Mouse (Mus musculus): ENCODE results near the gene Cyp4f13. TPM values are rescaled to one million over a fixed set of nuclear protein-coding genes. Genes with fewer than 3 reads are reported as not detected.
A peak's percentile ranks its signal among the peaks of the same experiment; 100 is the strongest.

Gene Cyp4f13
- polyA plus RNA-seq, 1 experiment from 2014 or later = 6.9 TPM

GRCm38 (mm10) chr17:32919123-32919522 is 28.1 kb downstream of the Cyp4f13 start:
- Histone ChIP-seq H3K9ac (replicated peaks; ENCODE audit: low read depth, low read length) (no peak overlapping the region), H3K4me1 (ENCODE audit: control insufficient read depth, insufficient read depth, low read length) (no peaks in the 10 kb centered on the region), H3K4me3 (ENCODE audit: low read depth, low read length) (no peak overlapping the region), H3K27me3 (ENCODE audit: control insufficient read depth, insufficient read depth, low read length) (no peaks in the 10 kb centered on the region), H3K27ac (ENCODE audit: low read depth, low read length) (no peak overlapping the region), H3K4me2 (ENCODE audit: low read depth, low read length) (no peak overlapping the region), H3K36me3 (ENCODE audit: control insufficient read depth, insufficient read depth, low read length) (no peaks in the 10 kb centered on the region), H3K9me3 (ENCODE audit: control insufficient read depth, low read length) (no peaks in the 10 kb centered on the region; the same call in 1 of the 2 replicates)
- ATAC-seq (ENCODE audit: low read depth) = no peak
- 73% methylated on average over 2 of the region's 2 CpGs for WGBS

DNA sequence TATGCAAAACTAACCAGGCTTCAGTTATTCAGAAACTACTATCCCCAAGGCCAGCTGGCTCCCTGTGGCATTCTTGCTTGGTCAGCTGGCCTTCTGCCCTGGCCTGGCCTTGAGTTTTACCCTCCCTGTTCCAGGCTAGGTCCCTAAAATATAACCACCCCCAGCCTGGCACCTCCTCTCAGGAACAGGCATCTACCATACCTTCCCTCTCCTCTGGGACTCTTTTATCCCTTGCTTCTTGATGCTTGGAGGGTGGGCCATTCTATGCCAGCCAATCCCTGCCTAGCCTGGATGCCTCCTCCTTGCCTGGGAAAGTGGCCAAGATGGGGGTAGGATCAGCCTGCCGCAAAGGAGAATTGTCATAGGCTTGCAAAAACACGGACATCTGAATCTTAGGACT is 30.1 kb downstream of the Cyp4f13 start, which contains the start of gene Cyp4f14:
Cyp4f14 (minus strand) TSS at position 212 of the 400 bp plus-strand sequence.
- Histone ChIP-seq H3K27me3 (ENCODE audit: control insufficient read depth, insufficient read depth, low read length) (no peaks in the 10 kb centered on the region), H3K27ac (ENCODE audit: low read depth, low read length) (no peak within 1 kb of the TSS), H3K4me1 (ENCODE audit: control insufficient read depth, insufficient read depth, low read length) (no peaks in the 10 kb centered on the region), H3K9ac (replicated peaks; ENCODE audit: low read depth, low read length) (no peak within 1 kb of the TSS), H3K36me3 (ENCODE audit: control insufficient read depth, insufficient read depth, low read length) (no peaks in the 10 kb centered on the region), H3K4me2 (ENCODE audit: low read depth, low read length) (no peak within 1 kb of the TSS), H3K4me3 (ENCODE audit: low read depth, low read length) (no peak within 1 kb of the TSS), H3K9me3 (ENCODE audit: control insufficient read depth, low read length) (no peaks in the 10 kb centered on the region; the same call in 1 of the 2 replicates)
- ATAC-seq (ENCODE audit: low read depth) = no peak
- WGBS = 70% methylated on average over 2 of the region's 2 CpGs

GRCm38 (mm10) chr17:32916075-32916474 is 31.1 kb downstream of the Cyp4f13 start:
- no peaks in the 10 kb centered on the region for H3K4me1 ChIP-seq (ENCODE audit: control insufficient read depth, insufficient read depth, low read length)
- 95% methylated on average over 1 of the region's 1 CpGs for WGBS
- no peak overlapping the region for H3K27ac ChIP-seq (ENCODE audit: low read depth, low read length)
- no peaks in the 10 kb centered on the region for H3K36me3 ChIP-seq (ENCODE audit: control insufficient read depth, insufficient read depth, low read length)
- H3K4me2 ChIP-seq (ENCODE audit: low read depth, low read length) = no peak overlapping the region
- H3K9ac ChIP-seq (replicated peaks; ENCODE audit: low read depth, low read length) = no peak overlapping the region
- H3K27me3 ChIP-seq (ENCODE audit: control insufficient read depth, insufficient read depth, low read length) = no peaks in the 10 kb centered on the region
- no peak overlapping the region for H3K4me3 ChIP-seq (ENCODE audit: low read depth, low read length)
- H3K9me3 ChIP-seq (ENCODE audit: control insufficient read depth, low read length) = no peaks in the 10 kb centered on the region; the same call in 1 of the 2 replicates
- no peak for ATAC-seq (ENCODE audit: low read depth)

GRCm38 (mm10) chr17:32906172-32906571 is 41.0 kb downstream of the Cyp4f13 start:
- Histone ChIP-seq H3K27ac (ENCODE audit: low read depth, low read length) (no peak overlapping the region), H3K27me3 (ENCODE audit: control insufficient read depth, insufficient read depth, low read length) (no peaks in the 10 kb centered on the region), H3K4me1 (ENCODE audit: control insufficient read depth, insufficient read depth, low read length) (no peaks in the 10 kb centered on the region), H3K36me3 (ENCODE audit: control insufficient read depth, insufficient read depth, low read length) (no peaks in the 10 kb centered on the region), H3K9me3 (ENCODE audit: control insufficient read depth, low read length) (no peaks in the 10 kb centered on the region), H3K4me3 (ENCODE audit: low read depth, low read length) (no peak overlapping the region), H3K9ac (replicated peaks; ENCODE audit: low read depth, low read length) (no peak overlapping the region), H3K4me2 (ENCODE audit: low read depth, low read length) (no peak overlapping the region)
- WGBS = 81% methylated on average over 10 of the region's 10 CpGs
- no peak for ATAC-seq (ENCODE audit: low read depth)

- 0 out of 2 replicates have a peak overlapping the region, but pooled peaks have one; percentile 16 for H3K9ac ChIP-seq (replicated peaks; ENCODE audit: low read depth, low read length)
These were observed 42.0 kb downstream of the Cyp4f13 start for GRCm38 (mm10) chr17:32905239-32905638.

GRCm38 (mm10) chr17:32904414-32904813 is 42.8 kb downstream of the Cyp4f13 start:
- no peak overlapping the region for H3K4me2 ChIP-seq (ENCODE audit: low read depth, low read length)
- 69% methylated on average over 2 of the region's 2 CpGs for whole genome bisulfite sequencing
- ATAC-seq (ENCODE audit: low read depth) = no peak

More at GRCm38 (mm10) chr17:32905239-32905638, 42.0 kb downstream of the Cyp4f13 start:
- 0 out of 2 replicates have a peak overlapping the region, but pooled peaks have one; percentile 12 for H3K4me3 ChIP-seq (ENCODE audit: low read depth, low read length)
- H3K36me3 ChIP-seq (ENCODE audit: control insufficient read depth, insufficient read depth, low read length) = no peaks in the 10 kb centered on the region
- H3K4me2 ChIP-seq (ENCODE audit: low read depth, low read length) = peak overlapping the region; percentile 34
- peak; percentile 60 for ATAC-seq (ENCODE audit: low read depth)
- no peaks in the 10 kb centered on the region for H3K27me3 ChIP-seq (ENCODE audit: control insufficient read depth, insufficient read depth, low read length)
- no peak overlapping the region for H3K27ac ChIP-seq (ENCODE audit: low read depth, low read length)
- H3K4me1 ChIP-seq (ENCODE audit: control insufficient read depth, insufficient read depth, low read length) = no peaks in the 10 kb centered on the region
- no peaks in the 10 kb centered on the region for H3K9me3 ChIP-seq (ENCODE audit: control insufficient read depth, low read length)
- WGBS = 14% methylated on average over 19 of the region's 19 CpGs

GRCm38 (mm10) chr17:32901751-32902525 is 45.3 kb downstream of the Cyp4f13 start:
- Histone ChIP-seq H3K9me3 (ENCODE audit: control insufficient read depth, low read length) (no peaks in the 10 kb centered on the region), H3K36me3 (ENCODE audit: control insufficient read depth, insufficient read depth, low read length) (no peaks in the 10 kb centered on the region), H3K9ac (replicated peaks; ENCODE audit: low read depth, low read length) (no peak overlapping the region), H3K27ac (ENCODE audit: low read depth, low read length) (no peak overlapping the region), H3K27me3 (ENCODE audit: control insufficient read depth, insufficient read depth, low read length) (no peaks in the 10 kb centered on the region), H3K4me1 (ENCODE audit: control insufficient read depth, insufficient read depth, low read length) (no peaks in the 10 kb centered on the region), H3K4me3 (ENCODE audit: low read depth, low read length) (no peak overlapping the region), H3K4me2 (ENCODE audit: low read depth, low read length) (no peak overlapping the region)
- no peak for ATAC-seq (ENCODE audit: low read depth)
- WGBS = 63% methylated on average over 1 of the region's 1 CpGs

More at GRCm38 (mm10) chr17:32904414-32904813, 42.8 kb downstream of the Cyp4f13 start:
- no peaks in the 10 kb centered on the region for H3K9me3 ChIP-seq (ENCODE audit: control insufficient read depth, low read length)
- H3K9ac ChIP-seq (replicated peaks; ENCODE audit: low read depth, low read length) = no peak overlapping the region
- no peaks in the 10 kb centered on the region for H3K4me1 ChIP-seq (ENCODE audit: control insufficient read depth, insufficient read depth, low read length)
- H3K36me3 ChIP-seq (ENCODE audit: control insufficient read depth, insufficient read depth, low read length) = no peaks in the 10 kb centered on the region
- H3K27me3 ChIP-seq (ENCODE audit: control insufficient read depth, insufficient read depth, low read length) = no peaks in the 10 kb centered on the region
- no peak overlapping the region for H3K27ac ChIP-seq (ENCODE audit: low read depth, low read length)
- no peak overlapping the region for H3K4me3 ChIP-seq (ENCODE audit: low read depth, low read length)

- Histone ChIP-seq H3K4me1 (ENCODE audit: control insufficient read depth, insufficient read depth, low read length) (peaks cover 3% of the 10 kb centered on the region), H3K9ac (replicated peaks; ENCODE audit: low read depth, low read length) (no peak overlapping the region), H3K4me3 (ENCODE audit: low read depth, low read length) (no peak overlapping the region), H3K27ac (ENCODE audit: low read depth, low read length) (no peak overlapping the region), H3K4me2 (ENCODE audit: low read depth, low read length) (no peak overlapping the region), H3K36me3 (ENCODE audit: control insufficient read depth, insufficient read depth, low read length) (no peaks in the 10 kb centered on the region), H3K27me3 (ENCODE audit: control insufficient read depth, insufficient read depth, low read length) (no peaks in the 10 kb centered on the region), H3K9me3 (ENCODE audit: control insufficient read depth, low read length) (no peaks in the 10 kb centered on the region)
- ATAC-seq (ENCODE audit: low read depth) = no peak
- 88% methylated on average over 4 of the region's 4 CpGs for WGBS
These were observed 51.8 kb downstream of the Cyp4f13 start for GRCm38 (mm10) chr17:32895421-32895820.

DNA sequence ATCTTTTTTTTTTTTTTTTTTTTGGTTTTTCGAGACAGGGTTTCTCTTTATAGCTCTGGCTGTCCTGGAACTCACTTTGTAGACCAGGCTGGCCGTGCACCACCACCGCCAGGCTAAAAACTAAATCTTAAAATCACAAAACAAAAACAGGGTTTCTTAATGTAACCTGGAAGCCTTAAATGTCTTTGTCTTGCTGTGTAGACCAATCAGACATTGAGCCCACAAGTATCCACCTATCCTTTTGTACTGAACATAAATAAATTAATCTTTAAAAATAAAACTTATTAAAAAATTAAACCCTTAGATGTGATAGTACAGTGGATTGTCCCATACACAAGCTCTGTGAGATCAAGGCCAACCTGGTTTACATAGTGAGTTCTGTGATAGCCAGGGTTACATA is 53.3 kb downstream of the Cyp4f13 start:
- Histone ChIP-seq H3K27me3 (ENCODE audit: control insufficient read depth, insufficient read depth, low read length) (no peaks in the 10 kb centered on the region), H3K4me3 (ENCODE audit: low read depth, low read length) (no peak overlapping the region), H3K36me3 (ENCODE audit: control insufficient read depth, insufficient read depth, low read length) (no peaks in the 10 kb centered on the region), H3K9ac (replicated peaks; ENCODE audit: low read depth, low read length) (no peak overlapping the region), H3K27ac (ENCODE audit: low read depth, low read length) (no peak overlapping the region), H3K9me3 (ENCODE audit: control insufficient read depth, low read length) (no peaks in the 10 kb centered on the region), H3K4me1 (ENCODE audit: control insufficient read depth, insufficient read depth, low read length) (peaks cover 12% of the 10 kb centered on the region), H3K4me2 (ENCODE audit: low read depth, low read length) (no peak overlapping the region)
- 78% methylated on average over 3 of the region's 3 CpGs for WGBS
- ATAC-seq (ENCODE audit: low read depth) = no peak

All from neural tube, embryonic 14.5 days (tissue).